Mouse (Mus musculus) forebrain, embryonic 14.5 days (tissue): ENCODE results near the gene Gpsm1. TPM values are rescaled to one million over a fixed set of nuclear protein-coding genes. Genes with fewer than 3 reads are reported as not detected.

Experiments used
- ATAC-seq: fragments of 200-750 bp; cut with Nextera tagmentation; 2 replicates; pipeline ENCODE4 v1.8.0; 2017; ENCODE audit warnings: mild to moderate bottlenecking, moderate library complexity
- DNase-seq: peaks from one replicate; pipeline ENCODE4 v3.0.0-alpha.2; 2015; ENCODE audit warnings: low spot score
- H3K27ac ChIP-seq: fragments of 300-500 bp; sonication (generic); 2 replicates; pipeline ENCODE4 v1.5.1; 2014; ENCODE audit warnings: low read depth, mild to moderate bottlenecking, control low read depth, low read length, moderate library complexity
- H3K27me3 ChIP-seq: fragments of 300-500 bp; sonication (generic); replicated peaks from 2 replicates; pipeline ENCODE4 v1.6.1; 2014; ENCODE audit warnings: low read length, control low read depth, mixed read lengths; ENCODE audit not compliant: control insufficient read depth, insufficient read depth
- H3K36me3 ChIP-seq: fragments of 300-500 bp; sonication (generic); 2 replicates; pipeline ENCODE4 v1.6.1; 2014; ENCODE audit warnings: low read length, control low read depth; ENCODE audit not compliant: control insufficient read depth, insufficient read depth
- H3K4me1 ChIP-seq: fragments of 300-500 bp; sonication (generic); 2 replicates; pipeline ENCODE4 v1.6.1; 2014; ENCODE audit warnings: antibody characterized with exemption, low read length, control low read depth; ENCODE audit not compliant: control insufficient read depth, insufficient read depth
- H3K4me2 ChIP-seq: fragments of 300-500 bp; sonication (generic); 2 replicates; pipeline ENCODE4 v1.6.1; 2014; ENCODE audit warnings: mild to moderate bottlenecking, control low read depth, low read length
- H3K4me3 ChIP-seq: fragments of 300-500 bp; sonication (generic); 2 replicates; pipeline ENCODE4 v1.5.1; 2014; ENCODE audit warnings: low read depth, low read length, control low read depth
- H3K9ac ChIP-seq: fragments of 300-500 bp; sonication (generic); 2 replicates; pipeline ENCODE4 v1.6.1; 2014; ENCODE audit warnings: mild to moderate bottlenecking, low read length, control low read depth, moderate library complexity
- H3K9me3 ChIP-seq: fragments of 300-500 bp; sonication (generic); replicated peaks from 2 replicates; pipeline ENCODE4 v1.6.1; 2016; ENCODE audit warnings: low read length, control low read depth, mixed read lengths; ENCODE audit not compliant: control insufficient read depth
- WGBS: fragments of 180-500 bp; shearing (Covaris S2); extraction: QIAGEN DNeasy Blood & Tissue Kit; methylation state at CpG from one replicate; pipeline ENCODE4 v1.1.7; 2014; 5-methylcytosine and 5-hydroxymethylcytosine counted together
- polyA plus RNA-seq: library from polyadenylated mRNA; unstranded; fragments of >200 nt; fragmentation: Nextera tagmentation; extraction: Ambion mirVana; gene quantifications from 2 replicates; pipeline ENCODE4 v1.2.1, GENCODE M21; 2014

Gpsm1 gene
- polyA plus RNA-seq, 1 experiment from 2014 or later: 56.0 TPM

DNA sequence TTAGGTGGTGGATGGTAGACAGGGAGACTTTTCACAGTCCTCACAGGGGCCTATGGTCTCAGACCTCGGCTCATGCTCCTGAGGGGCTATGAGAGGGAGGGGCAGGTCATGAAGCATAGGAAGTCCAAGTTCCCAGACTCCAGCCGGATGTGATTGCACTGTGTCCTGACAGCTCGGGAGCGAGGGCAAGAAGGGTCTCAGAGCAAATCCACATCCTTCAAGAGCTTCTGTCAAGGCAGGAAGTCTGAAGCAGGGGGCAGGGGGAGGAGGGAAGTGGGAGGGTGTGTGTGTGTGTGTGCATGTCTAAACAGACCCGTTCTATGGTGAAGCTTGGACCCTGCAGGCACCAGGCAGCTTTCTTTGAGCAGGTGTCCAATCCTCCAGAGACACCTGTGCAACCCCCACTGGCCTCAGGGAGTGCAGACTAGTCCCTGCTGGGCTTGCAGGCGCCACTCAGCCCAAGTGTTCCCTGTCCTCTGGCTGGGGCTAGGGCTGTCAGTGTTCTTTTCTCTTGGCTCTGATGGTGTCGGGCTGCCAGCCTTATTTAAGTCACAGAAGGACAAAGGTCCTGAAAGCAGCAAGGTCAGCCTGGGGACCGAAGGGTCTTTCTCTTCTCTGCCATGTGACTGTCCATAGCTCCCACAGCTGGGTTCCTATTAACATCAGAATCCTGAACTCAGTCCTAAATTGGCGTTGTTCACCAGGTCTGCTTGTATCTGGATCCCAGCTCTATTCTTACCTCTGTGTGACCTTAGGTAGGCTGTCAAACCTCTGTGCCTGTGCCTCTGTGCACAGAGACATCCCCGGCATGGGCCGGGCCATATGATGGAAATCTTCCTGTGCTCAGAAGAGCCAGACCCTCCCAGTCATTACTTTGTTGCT, 27.5 kb downstream of the Gpsm1 start:
- Histone ChIP-seq H3K27ac (no peak overlapping the region), H3K9ac (no peak overlapping the region), H3K4me2 (no peak overlapping the region), H3K4me1 (no peaks in the 10 kb centered on the region), H3K27me3 (no peaks in the 10 kb centered on the region), H3K36me3 (peaks cover 92% of the 10 kb centered on the region), H3K9me3 (no peaks in the 10 kb centered on the region), H3K4me3 (no peak overlapping the region)
- no peak for DNase-seq
- 83% methylated on average over 11 of the region's 11 CpGs for WGBS
- ATAC-seq: no peak

DNA sequence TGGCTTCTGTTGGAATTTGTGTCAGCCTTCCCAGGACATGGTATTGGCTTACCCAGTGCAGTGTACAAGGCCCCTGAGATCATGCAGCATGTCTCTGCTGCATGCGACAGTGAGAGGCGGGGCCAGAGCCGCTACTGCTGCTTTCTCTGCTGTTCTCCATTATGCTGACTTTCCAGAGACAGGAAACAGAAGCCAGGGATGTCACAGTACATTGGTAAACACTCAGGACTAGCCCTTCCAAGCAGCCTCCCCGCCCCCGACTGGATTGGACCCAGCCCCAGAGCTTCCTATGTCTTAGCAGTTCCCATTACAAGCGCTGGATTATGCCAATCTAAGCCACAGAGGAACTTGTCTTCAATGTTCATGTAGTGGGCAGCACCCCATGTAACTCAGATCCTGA, 32.9 kb downstream of the Gpsm1 start:
- WGBS: 76% methylated on average over 6 of the region's 6 CpGs

DNA sequence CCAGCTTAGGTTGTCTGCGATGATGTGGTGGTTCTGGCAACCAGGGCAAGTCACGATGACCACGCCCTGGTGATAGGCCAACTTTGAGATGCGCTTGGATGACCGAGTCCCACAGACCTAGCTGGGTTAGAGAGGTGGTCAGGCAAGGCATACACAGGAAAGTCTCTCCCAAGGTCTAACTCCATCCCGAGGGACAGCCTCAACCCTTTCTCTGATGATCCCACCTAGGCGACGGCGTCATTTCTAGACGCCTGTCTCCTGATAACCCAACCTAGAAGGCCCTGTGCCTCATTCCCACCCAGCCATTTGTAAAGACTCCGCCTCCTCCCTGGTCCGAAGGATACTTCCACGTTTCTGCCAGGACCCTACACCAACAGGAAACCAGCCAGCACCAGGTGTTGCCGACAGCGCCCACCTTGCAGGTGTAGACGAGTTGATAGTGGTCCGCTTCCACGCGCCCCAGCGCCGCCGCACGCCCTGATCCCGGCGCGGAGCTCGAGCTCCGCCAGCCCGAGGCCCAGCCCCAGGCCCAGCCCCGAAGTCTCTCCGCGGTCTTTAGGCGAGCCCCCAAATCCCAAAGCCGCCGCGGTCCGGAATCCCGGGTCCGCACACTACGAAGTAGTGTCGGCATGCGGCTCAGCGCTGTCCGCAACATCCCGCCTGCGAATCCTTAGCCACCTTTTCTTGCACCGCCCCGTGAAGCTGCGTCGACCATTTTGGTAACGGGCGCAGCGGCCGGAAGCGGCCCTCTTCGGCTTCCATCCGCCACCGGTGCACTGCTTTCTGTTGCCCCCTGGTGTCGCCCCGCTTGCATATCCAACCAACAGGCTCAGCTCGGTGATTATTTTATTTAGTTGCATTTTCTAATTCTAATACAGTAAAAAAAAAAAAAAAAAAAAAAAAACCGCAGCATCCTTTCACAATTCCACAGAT, 36.3 kb downstream of the Gpsm1 start, which contains the start of gene Dnlz:
Dnlz (minus strand) TSS at position 753 of the 933 bp plus-strand sequence.
- H3K4me1 ChIP-seq: peaks cover 15% of the 10 kb centered on the region
- peak within 1 kb of the TSS; percentile 95 for H3K4me2 ChIP-seq
- peak; percentile 88 for ATAC-seq
- 2% methylated on average over 62 of the region's 62 CpGs for WGBS
- H3K27me3 ChIP-seq: no peaks in the 10 kb centered on the region
- H3K36me3 ChIP-seq: peaks cover 39% of the 10 kb centered on the region
- DNase-seq: peak; percentile 96
- peak within 1 kb of the TSS; percentile 82 for H3K4me3 ChIP-seq
- H3K9me3 ChIP-seq: no peaks in the 10 kb centered on the region
- H3K27ac ChIP-seq: peak within 1 kb of the TSS; percentile 79
- peak within 1 kb of the TSS; percentile 94 for H3K9ac ChIP-seq

More for the DNA sequence above, 32.9 kb downstream of the Gpsm1 start:
- no peak overlapping the region for H3K9ac ChIP-seq
- no peak overlapping the region for H3K4me3 ChIP-seq
- peaks cover 15% of the 10 kb centered on the region for H3K4me1 ChIP-seq
- ATAC-seq (no peak), DNase-seq (no peak)
- H3K4me2 ChIP-seq: no peak overlapping the region
- peaks cover 73% of the 10 kb centered on the region for H3K36me3 ChIP-seq
- no peak overlapping the region for H3K27ac ChIP-seq
- H3K27me3 ChIP-seq: no peaks in the 10 kb centered on the region
- no peaks in the 10 kb centered on the region for H3K9me3 ChIP-seq

DNA sequence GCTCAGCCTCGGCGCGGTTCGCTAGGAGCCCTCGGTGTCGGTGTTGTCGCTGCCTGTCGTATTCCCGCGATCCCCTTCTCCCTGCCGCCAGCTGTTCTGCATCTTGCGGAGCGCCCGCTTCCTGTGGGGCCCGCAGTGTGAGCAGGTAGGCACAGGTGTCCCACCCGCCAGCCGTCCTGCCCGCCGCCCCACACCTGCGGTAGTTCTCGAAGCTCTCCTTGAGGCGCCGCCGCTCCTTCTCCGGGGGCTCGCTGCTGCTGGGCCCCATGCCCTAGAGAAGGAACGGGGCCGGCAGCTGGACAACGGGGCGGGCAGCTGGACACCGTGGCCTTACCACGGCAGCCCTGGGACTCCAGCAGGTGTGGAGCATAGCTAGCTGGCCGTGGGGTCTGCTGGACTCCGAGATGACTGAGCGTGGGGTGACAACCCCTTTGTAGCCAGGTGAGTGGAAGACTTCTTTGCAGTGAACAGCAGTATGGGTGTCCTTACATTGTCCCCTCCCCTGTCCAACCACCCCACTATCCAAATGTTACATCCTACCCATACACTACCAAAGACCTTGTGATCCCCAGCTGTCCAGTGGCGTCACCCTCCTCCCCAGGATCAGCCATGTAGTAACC, 37.1 kb downstream of the Gpsm1 start:
- Histone ChIP-seq H3K4me2 (peak overlapping the region; percentile 95), H3K4me3 (peak overlapping the region; percentile 82), H3K9ac (peak overlapping the region; percentile 91), H3K9me3 (no peaks in the 10 kb centered on the region), H3K27ac (peak overlapping the region; percentile 79), H3K36me3 (peaks cover 31% of the 10 kb centered on the region), H3K27me3 (no peaks in the 10 kb centered on the region), H3K4me1 (peaks cover 15% of the 10 kb centered on the region)
- no peak for DNase-seq
- 3% methylated on average over 36 of the region's 36 CpGs for WGBS
- peak; percentile 66 for ATAC-seq

DNA sequence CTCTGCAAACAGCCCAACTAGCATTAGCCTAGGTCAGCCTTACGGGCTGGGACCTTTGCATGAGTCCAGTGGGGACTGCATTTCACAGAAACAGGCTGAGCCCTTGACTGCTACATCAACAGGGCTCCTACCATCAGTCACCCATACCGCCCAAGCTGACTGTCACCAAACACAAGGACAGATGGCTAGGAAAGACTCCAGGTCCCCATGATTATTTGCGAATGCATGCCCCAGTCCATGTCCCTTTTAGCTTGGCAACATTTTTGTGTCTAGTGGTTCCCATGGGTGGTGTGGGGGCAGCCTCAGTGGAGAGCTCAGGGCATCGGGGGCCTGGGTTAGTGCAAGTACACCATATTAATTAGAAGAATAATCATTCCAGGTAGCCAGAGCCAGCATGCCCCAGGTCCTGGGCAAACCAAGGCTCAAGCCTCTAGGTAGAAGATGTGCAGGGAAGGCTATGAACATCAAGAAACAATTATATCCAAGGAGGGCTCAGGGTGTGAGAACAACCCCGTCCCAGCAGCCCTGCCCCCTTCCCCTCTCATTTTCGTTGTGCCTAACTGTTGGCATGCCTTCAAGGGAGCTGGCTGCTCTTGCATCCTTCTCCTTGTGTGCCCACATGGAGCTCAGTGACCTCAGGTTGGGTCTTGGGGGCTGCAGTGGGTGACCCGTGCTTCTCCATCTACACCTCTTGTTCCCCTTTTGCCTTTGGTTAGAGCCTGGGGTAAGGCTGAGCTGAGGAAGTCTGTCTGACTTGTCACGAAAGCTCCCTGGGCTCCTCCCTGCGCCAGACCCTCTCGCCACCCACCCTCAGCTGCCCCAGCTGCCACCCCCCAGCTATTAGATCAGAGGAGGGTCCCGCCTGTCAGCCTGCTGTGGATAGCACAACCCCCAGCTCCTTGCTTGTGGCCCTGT, 38.0 kb downstream of the Gpsm1 start:
- ATAC-seq (no peak), DNase-seq (no peak)
- peaks cover 15% of the 10 kb centered on the region for H3K4me1 ChIP-seq

DNA sequence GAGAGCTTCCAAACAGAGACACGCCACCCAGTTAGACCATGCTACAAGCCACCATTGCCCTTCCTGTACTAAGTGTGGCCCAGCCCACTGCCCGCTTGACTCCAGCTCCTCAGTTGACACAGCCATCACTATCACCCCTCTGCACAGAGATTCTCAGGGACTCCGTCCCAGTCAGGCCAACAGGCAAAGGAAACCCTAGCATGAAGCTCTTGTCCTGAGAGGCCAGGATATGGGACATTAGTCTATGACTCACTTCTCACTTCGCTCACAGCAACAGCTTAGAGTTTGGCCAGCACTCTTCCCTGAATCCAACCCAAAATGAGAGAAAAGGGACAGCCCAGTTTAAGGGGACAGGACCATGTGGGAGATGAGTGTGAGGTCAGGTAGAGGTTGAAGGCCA, 39.1 kb downstream of the Gpsm1 start:
- WGBS: 89% methylated on average over 4 of the region's 4 CpGs
- no peaks in the 10 kb centered on the region for H3K27me3 ChIP-seq
- H3K9ac ChIP-seq: no peak overlapping the region
- no peak overlapping the region for H3K4me2 ChIP-seq
- H3K4me1 ChIP-seq: peaks cover 15% of the 10 kb centered on the region
- DNase-seq (no peak), ATAC-seq (no peak)
- no peak overlapping the region for H3K4me3 ChIP-seq
- peaks cover 11% of the 10 kb centered on the region for H3K36me3 ChIP-seq
- no peak overlapping the region for H3K27ac ChIP-seq
- no peaks in the 10 kb centered on the region for H3K9me3 ChIP-seq

More for the DNA sequence above, 38.0 kb downstream of the Gpsm1 start:
- Histone ChIP-seq H3K36me3 (peaks cover 22% of the 10 kb centered on the region), H3K4me2 (peak overlapping the region; percentile 95), H3K27me3 (no peaks in the 10 kb centered on the region), H3K4me3 (peak overlapping the region; percentile 82), H3K9ac (peak overlapping the region; percentile 91), H3K27ac (no peak overlapping the region), H3K9me3 (no peaks in the 10 kb centered on the region)
- WGBS: 90% methylated on average over 11 of the region's 11 CpGs

DNA sequence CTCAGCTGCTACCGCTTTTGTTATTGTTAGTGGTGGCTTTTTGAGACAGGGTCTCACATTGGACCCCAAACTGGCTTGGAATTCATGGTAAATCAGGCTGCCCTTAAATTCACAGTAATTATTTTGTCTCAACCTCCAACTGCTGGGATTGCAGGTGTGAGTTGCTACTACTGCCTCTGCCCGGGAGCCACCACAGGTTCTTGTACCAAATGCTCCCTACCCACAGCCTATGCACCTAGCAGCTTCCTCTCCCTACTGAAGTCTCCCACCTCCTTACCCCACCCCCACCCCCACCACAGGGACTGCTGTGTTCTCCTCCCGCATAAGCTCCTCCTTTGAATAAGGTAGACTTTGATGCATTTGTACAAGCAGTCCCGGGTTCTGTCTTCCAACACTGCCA, 40.9 kb downstream of the Gpsm1 start:
- no peak overlapping the region for H3K4me2 ChIP-seq
- DNase-seq (no peak), ATAC-seq (no peak)
- no peaks in the 10 kb centered on the region for H3K36me3 ChIP-seq
- H3K9ac ChIP-seq: no peak overlapping the region
- H3K27me3 ChIP-seq: no peaks in the 10 kb centered on the region
- 77% methylated on average over 4 of the region's 4 CpGs for WGBS
- H3K9me3 ChIP-seq: no peaks in the 10 kb centered on the region
- peaks cover 8% of the 10 kb centered on the region for H3K4me1 ChIP-seq
- no peak overlapping the region for H3K4me3 ChIP-seq
- H3K27ac ChIP-seq: no peak overlapping the region

DNA sequence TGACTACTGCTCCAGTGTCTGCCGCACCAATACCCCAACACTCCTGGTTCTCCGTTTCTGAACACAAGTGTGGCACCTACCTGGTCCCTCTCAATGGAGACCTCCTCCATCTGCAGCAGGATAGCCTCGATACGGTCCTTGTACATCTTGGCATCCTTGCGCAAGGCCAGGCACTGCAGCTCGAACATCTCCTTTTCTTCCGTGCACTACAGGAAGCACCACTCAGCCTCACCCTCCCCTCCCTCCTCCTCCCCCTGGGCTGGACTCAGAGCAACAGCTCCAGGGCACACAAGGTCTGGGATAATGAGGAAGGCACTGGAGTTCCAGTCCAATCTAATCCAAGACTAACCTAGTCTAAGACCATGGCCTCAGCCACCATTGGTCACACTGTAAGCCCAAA, 41.4 kb downstream of the Gpsm1 start:
- Histone ChIP-seq H3K27me3 (no peaks in the 10 kb centered on the region), H3K4me1 (peaks cover 7% of the 10 kb centered on the region), H3K4me2 (no peak overlapping the region), H3K36me3 (no peaks in the 10 kb centered on the region), H3K9me3 (no peaks in the 10 kb centered on the region), H3K9ac (no peak overlapping the region), H3K4me3 (no peak overlapping the region), H3K27ac (no peak overlapping the region)
- WGBS: 76% methylated on average over 7 of the region's 7 CpGs
- DNase-seq (no peak), ATAC-seq (no peak)
